29 mouse cellular contexts compared by ENCODE assay signal in the genomic region with DNA sequence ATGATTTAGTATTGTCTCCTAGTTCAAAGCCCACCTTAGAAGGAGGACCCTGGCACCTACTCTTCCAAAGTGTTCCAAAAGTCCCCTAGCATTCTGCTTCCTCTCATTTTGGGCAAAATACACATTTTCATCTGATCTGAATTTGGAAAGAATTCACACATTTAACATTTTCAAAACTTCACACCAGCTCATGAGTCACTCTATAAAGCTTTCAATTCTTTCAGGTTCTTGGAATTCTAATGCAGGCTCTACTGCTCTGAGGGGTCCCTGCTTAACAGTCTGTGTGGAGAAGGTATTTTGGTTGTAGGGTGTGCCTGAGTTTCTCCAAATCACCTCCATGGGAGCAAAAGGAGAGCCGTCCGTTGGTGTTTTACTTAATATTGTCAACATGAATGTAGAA.
"Had no signal": no experiment of that assay in that cellular context is flagged by ENCODE, and none has a peak within 500 bp of the region (broad histone marks: within the 10 kb centered on the region; RNA-seq: fewer than 3 reads in every experiment).

No protein-coding gene starts in this region.

- H3K4me3 ChIP-seq: embryonic facial prominence, embryonic 10.5 days; embryonic facial prominence, embryonic 12.5 days; embryonic facial prominence, embryonic 13.5 days; embryonic facial prominence, embryonic 15.5 days; erythroblast, embryonic 14.5 days; forebrain, embryonic 10.5 days; forebrain, embryonic 12.5 days; forebrain, embryonic 13.5 days; forebrain, embryonic 15.5 days; gastrocnemius, adult 2 months; heart, adult 2 months had no signal

- DNase-seq: cerebellum, adult 2 months; cerebellum, adult 8-10 months; cerebellum, adult 9-10 months; cerebellum, adult 9-11 months; cerebellum, postnatal 10 days; cerebellum, postnatal 14 days; cerebellum, postnatal 25 days; cerebellum, postnatal 36 days; embryo, embryonic 11 days; forebrain, postnatal 0 days; gastrocnemius, adult 2 months; gastrocnemius, postnatal 10 days; gastrocnemius, postnatal 14 days; gastrocnemius, postnatal 25 days; gastrocnemius, postnatal 36 days; heart, adult 11 months; heart, adult 18-20 months; heart, adult 2 months had no signal

- H3K27ac ChIP-seq: embryonic facial prominence, embryonic 10.5 days; embryonic facial prominence, embryonic 12.5 days; embryonic facial prominence, embryonic 13.5 days; embryonic facial prominence, embryonic 15.5 days; forebrain, embryonic 10.5 days; forebrain, embryonic 12.5 days; forebrain, embryonic 13.5 days; forebrain, embryonic 15.5 days; gastrocnemius, adult 2 months; heart, adult 2 months had no signal

- ATAC-seq: forebrain, embryonic 13.5 days; forebrain, embryonic 14.5 days; forebrain, embryonic 15.5 days; forebrain, embryonic 16.5 days; forebrain, postnatal 0 days had no signal

- H3K4me1 ChIP-seq: embryonic facial prominence, embryonic 10.5 days; embryonic facial prominence, embryonic 12.5 days; embryonic facial prominence, embryonic 13.5 days; embryonic facial prominence, embryonic 15.5 days; forebrain, embryonic 10.5 days; forebrain, embryonic 12.5 days; forebrain, embryonic 13.5 days; forebrain, embryonic 15.5 days had no signal
